Mouse (Mus musculus): ENCODE measurements at regions not wholly inside any gene's neighbourhood (a gene's known extent, or its start where the extent isn't known, plus 50 kb on each side); places are given as distances from the start of the nearest gene placed in this dataset.

GRCm38 (mm10) chr1:45100966-45101365, 210.4 kb upstream of the Col3a1 start:
- no peak for ATAC-seq (ENCODE audit: borderline replicate concordance, extremely low read depth, low FRiP score, low TSS enrichment)
- Histone ChIP-seq H3K4me1 (no peaks in the 10 kb centered on the region), H3K27ac (no peak overlapping the region), H3K27me3 (no peaks in the 10 kb centered on the region), H3K36me3 (no peaks in the 10 kb centered on the region), H3K9ac (no peak overlapping the region), H3K4me2 (no peak overlapping the region), H3K9me3 (no peaks in the 10 kb centered on the region), H3K4me3 (no peak overlapping the region)

GRCm38 (mm10) chr1:45116409-45117144, 194.8 kb upstream of the Col3a1 start:
- no peak overlapping the region for H3K9ac ChIP-seq
- ATAC-seq (ENCODE audit: borderline replicate concordance, extremely low read depth, low FRiP score, low TSS enrichment), result peak; percentile 83; the same call in 1 of the 2 replicates
- peak overlapping the region; percentile 57 for H3K27ac ChIP-seq

GRCm38 (mm10) chr1:45135152-45135714, 176.1 kb upstream of the Col3a1 start:
- Histone ChIP-seq H3K9ac (no peak overlapping the region), H3K36me3 (no peaks in the 10 kb centered on the region), H3K27me3 (no peaks in the 10 kb centered on the region), H3K4me2 (no peak overlapping the region), H3K4me1 (no peaks in the 10 kb centered on the region), H3K4me3 (no peak overlapping the region), H3K9me3 (no peaks in the 10 kb centered on the region), H3K27ac (no peak overlapping the region)
- no peak for ATAC-seq (ENCODE audit: borderline replicate concordance, extremely low read depth, low FRiP score, low TSS enrichment)
- WGBS, result 27% methylated on average over 6 of the region's 7 CpGs

More at GRCm38 (mm10) chr1:45116409-45117144, 194.8 kb upstream of the Col3a1 start:
- H3K9me3 ChIP-seq, result no peaks in the 10 kb centered on the region
- no peak overlapping the region for H3K4me3 ChIP-seq
- H3K4me1 ChIP-seq, result no peaks in the 10 kb centered on the region
- no peaks in the 10 kb centered on the region for H3K36me3 ChIP-seq
- H3K27me3 ChIP-seq, result no peaks in the 10 kb centered on the region
- 43% methylated on average over 1 of the region's 1 CpGs for WGBS
- H3K4me2 ChIP-seq, result no peak overlapping the region

GRCm38 (mm10) chr1:45147019-45147418, 164.3 kb upstream of the Col3a1 start:
- 51% methylated on average over 2 of the region's 2 CpGs for WGBS
- Histone ChIP-seq H3K9ac (no peak overlapping the region), H3K9me3 (no peaks in the 10 kb centered on the region), H3K4me3 (no peak overlapping the region), H3K36me3 (no peaks in the 10 kb centered on the region), H3K27me3 (no peaks in the 10 kb centered on the region), H3K4me2 (no peak overlapping the region), H3K4me1 (no peaks in the 10 kb centered on the region), H3K27ac (no peak overlapping the region)
- no peak for ATAC-seq (ENCODE audit: borderline replicate concordance, extremely low read depth, low FRiP score, low TSS enrichment)

GRCm38 (mm10) chr1:45181632-45182031, 129.7 kb upstream of the Col3a1 start:
- no peak overlapping the region for H3K4me3 ChIP-seq
- H3K4me2 ChIP-seq, result no peak overlapping the region
- no peak for ATAC-seq (ENCODE audit: borderline replicate concordance, extremely low read depth, low FRiP score, low TSS enrichment)
- no peaks in the 10 kb centered on the region for H3K9me3 ChIP-seq
- no peaks in the 10 kb centered on the region for H3K36me3 ChIP-seq
- no peak overlapping the region for H3K27ac ChIP-seq
- WGBS, result 100% methylated on average over 1 of the region's 1 CpGs
- no peaks in the 10 kb centered on the region for H3K4me1 ChIP-seq
- H3K27me3 ChIP-seq, result no peaks in the 10 kb centered on the region
- H3K9ac ChIP-seq, result no peak overlapping the region

- H3K9ac ChIP-seq, result no peak overlapping the region
- no peak overlapping the region for H3K4me2 ChIP-seq
- no peaks in the 10 kb centered on the region for H3K9me3 ChIP-seq
- H3K36me3 ChIP-seq, result no peaks in the 10 kb centered on the region
- no peak overlapping the region for H3K27ac ChIP-seq
- no peaks in the 10 kb centered on the region for H3K27me3 ChIP-seq
- no peaks in the 10 kb centered on the region for H3K4me1 ChIP-seq
- no peak overlapping the region for H3K4me3 ChIP-seq
- ATAC-seq (ENCODE audit: borderline replicate concordance, extremely low read depth, low FRiP score, low TSS enrichment), result no peak
These were observed 126.0 kb upstream of the Col3a1 start for GRCm38 (mm10) chr1:45185341-45185740.

GRCm38 (mm10) chr1:45207926-45208325, 103.4 kb upstream of the Col3a1 start:
- Histone ChIP-seq H3K27ac (no peak overlapping the region), H3K4me2 (no peak overlapping the region)
- WGBS, result 73% methylated on average over 2 of the region's 2 CpGs

GRCm38 (mm10) chr1:45216272-45216671, 95.1 kb upstream of the Col3a1 start:
- no peaks in the 10 kb centered on the region for H3K4me1 ChIP-seq
- no peaks in the 10 kb centered on the region for H3K9me3 ChIP-seq
- ATAC-seq (ENCODE audit: borderline replicate concordance, extremely low read depth, low FRiP score, low TSS enrichment), result no peak
- H3K4me3 ChIP-seq, result no peak overlapping the region
- no peaks in the 10 kb centered on the region for H3K36me3 ChIP-seq
- H3K27ac ChIP-seq, result no peak overlapping the region
- H3K27me3 ChIP-seq, result no peaks in the 10 kb centered on the region
- no peak overlapping the region for H3K4me2 ChIP-seq
- H3K9ac ChIP-seq, result no peak overlapping the region
- 65% methylated on average over 1 of the region's 1 CpGs for WGBS

More at GRCm38 (mm10) chr1:45207926-45208325, 103.4 kb upstream of the Col3a1 start:
- no peak for ATAC-seq (ENCODE audit: borderline replicate concordance, extremely low read depth, low FRiP score, low TSS enrichment)
- Histone ChIP-seq H3K4me1 (no peaks in the 10 kb centered on the region), H3K36me3 (no peaks in the 10 kb centered on the region), H3K9me3 (no peaks in the 10 kb centered on the region), H3K9ac (no peak overlapping the region), H3K27me3 (no peaks in the 10 kb centered on the region), H3K4me3 (no peak overlapping the region)
